Mouse (Mus musculus) Patski (cell line): ENCODE measurements around the gene Ntm. TPM values are rescaled to one million over a fixed set of nuclear protein-coding genes. Genes with fewer than 3 reads are reported as not detected.
A peak's percentile ranks its signal among the peaks of the same experiment; 100 is the strongest.

Experiments
- ATAC-seq: fragments of 100-300 bp; one replicate; pipeline ENCODE4 v1.8.0; 2021
- CTCF ChIA-PET: fragments of 350-600 bp; sonication (Branson Sonifier 250); formaldehyde crosslinking; loops from one replicate; lab custom pipeline; 2022; ENCODE audit warnings: inconsistent platforms; lab: Charles Lee
- POLR2A ChIA-PET: fragments of 350-600 bp; sonication (Branson Sonifier 250); formaldehyde crosslinking; loops from one replicate; lab custom pipeline; 2022; ENCODE audit warnings: antibody characterized with exemption, inconsistent platforms; lab: Charles Lee
- DNase-seq: peaks from one replicate; pipeline ENCODE4 v3.0.0-alpha.2; 2011; ENCODE audit warnings: low read depth, low spot score
- H3K27me3 ChIP-seq: fragments of 371-371 bp; one replicate; pipeline ENCODE4 v1.5.1; 2021
- CTCF ChIP-seq: fragments of 100-300 bp; IDR thresholded peaks from one replicate; pipeline ENCODE4 v1.5.1; 2021
- in situ Hi-C: fragments of 300-500 bp; cut with MboI; formaldehyde crosslinking; loops from 3 replicates; pipeline ENCODE4 v1.11.1; 2018; ENCODE audit warnings: low pct_unique_long_range_greater_than_20kb, mixed read lengths
- polyA plus RNA-seq: library from polyadenylated mRNA; unstranded; gene quantifications from one replicate; pipeline ENCODE4 v1.2.3, GENCODE M21; 2021

Ntm gene
- polyA plus RNA-seq, 1 experiment from 2014 or later: 13.4 TPM

DNA sequence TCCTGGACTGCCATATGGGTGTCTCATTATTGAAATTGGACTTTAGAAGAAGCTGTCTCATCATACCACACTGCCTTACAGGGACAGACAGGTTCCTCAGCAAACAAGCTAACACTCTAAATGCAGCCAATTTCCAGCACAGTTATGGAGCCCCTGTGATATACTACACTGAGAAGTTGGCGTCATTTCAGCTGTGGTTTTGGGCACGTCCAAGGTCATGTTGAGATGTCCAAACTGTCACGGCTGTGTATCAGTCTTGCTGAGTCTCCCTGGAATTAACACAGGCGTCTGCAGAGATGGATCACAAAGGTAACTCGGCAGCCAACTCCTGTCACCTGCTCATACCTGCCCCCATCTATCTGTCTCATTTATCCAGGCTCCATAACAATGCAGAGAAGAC lies 779.9 kb downstream of the Ntm start:
- H3K27me3 ChIP-seq: no peaks in the 10 kb centered on the region
- in situ Hi-C loops: no loop called here
- ATAC-seq (no peak), DNase-seq (no peak)
- POLR2A ChIA-PET: no interaction called here
- no peak for TF ChIP-seq CTCF
- CTCF ChIA-PET: no interaction called here

GRCm38 (mm10) chr9:29181661-29182060 lies 781.3 kb downstream of the Ntm start:
- no peak for DNase-seq
- no peak for ATAC-seq
- POLR2A ChIA-PET: no interaction called here
- in situ Hi-C loops: no loop called here
- CTCF ChIA-PET: no interaction called here
- H3K27me3 ChIP-seq: no peaks in the 10 kb centered on the region
- no peak for TF ChIP-seq CTCF

- TF ChIP-seq CTCF: no peak
- no peak for DNase-seq
- ATAC-seq: no peak
- in situ Hi-C loops: no loop called here
- POLR2A ChIA-PET: no interaction called here
- CTCF ChIA-PET: no interaction called here
- H3K27me3 ChIP-seq: no peaks in the 10 kb centered on the region
Measured at GRCm38 (mm10) chr9:29165731-29166130, 797.2 kb downstream of the Ntm start.

GRCm38 (mm10) chr9:29161059-29161642 lies 801.8 kb downstream of the Ntm start:
- DNase-seq (no peak), ATAC-seq (no peak)
- no peaks in the 10 kb centered on the region for H3K27me3 ChIP-seq
- in situ Hi-C loops: no loop called here
- POLR2A ChIA-PET: no interaction called here
- TF ChIP-seq CTCF: no peak
- CTCF ChIA-PET: no interaction called here

DNA sequence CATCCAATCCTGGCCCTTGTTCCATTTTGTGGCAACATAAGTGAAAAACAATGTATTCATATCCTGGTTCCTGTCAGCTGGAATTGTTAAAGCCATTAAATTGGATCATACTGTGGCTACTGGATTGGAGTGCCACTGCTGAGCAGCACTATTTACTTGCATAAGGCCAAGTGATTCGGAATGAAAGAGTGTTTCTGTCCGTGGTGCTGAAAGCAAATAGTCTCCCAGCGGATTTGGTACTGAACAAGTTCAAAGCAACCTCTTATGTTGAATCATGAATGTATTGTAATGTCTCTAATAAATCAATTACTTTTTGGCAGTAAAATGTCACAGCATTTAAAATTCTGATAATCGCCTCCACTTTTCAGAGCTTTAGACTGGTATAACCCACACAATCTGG lies 817.0 kb downstream of the Ntm start:
- TF ChIP-seq CTCF: no peak
- ChIA-PET POLR2A (no interaction called here), CTCF (no interaction called here)
- ATAC-seq (no peak), DNase-seq (peak; percentile 19)
- no peaks in the 10 kb centered on the region for H3K27me3 ChIP-seq
- in situ Hi-C loops: no loop called here

GRCm38 (mm10) chr9:29136039-29136438 lies 826.9 kb downstream of the Ntm start:
- no peaks in the 10 kb centered on the region for H3K27me3 ChIP-seq
- ChIA-PET CTCF (no interaction called here), POLR2A (no interaction called here)
- TF ChIP-seq CTCF: no peak
- no peak for DNase-seq
- no peak for ATAC-seq
- in situ Hi-C loops: no loop called here

DNA sequence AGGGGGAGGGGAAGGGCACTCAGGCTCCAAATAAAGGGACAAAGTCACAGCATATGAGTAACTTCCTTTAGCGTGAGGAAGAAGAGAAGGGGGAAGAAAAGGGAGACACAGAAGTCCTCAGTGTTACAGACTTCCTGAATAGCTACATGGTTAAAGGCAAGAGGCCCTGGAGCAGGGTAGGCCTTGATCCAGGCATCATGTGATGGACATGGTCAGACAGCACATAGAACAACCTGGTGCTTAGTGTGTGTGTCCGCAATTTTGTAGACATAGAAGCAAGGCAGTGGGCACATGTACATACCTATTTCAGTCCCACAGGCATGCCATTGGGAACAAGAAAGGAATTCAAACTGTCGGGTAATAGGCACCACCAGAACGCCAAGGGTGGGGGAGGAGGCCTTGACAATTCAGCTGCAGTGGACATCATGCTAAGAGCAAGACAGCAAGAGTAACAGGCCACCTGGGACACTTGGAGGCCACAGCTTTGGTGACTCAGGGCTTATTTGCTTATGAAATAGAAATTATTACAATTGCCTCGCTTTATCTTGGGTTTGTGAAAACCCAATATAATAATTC lies 832.1 kb downstream of the Ntm start:
- DNase-seq (no peak), ATAC-seq (no peak)
- CTCF ChIA-PET: no interaction called here
- no peaks in the 10 kb centered on the region for H3K27me3 ChIP-seq
- POLR2A ChIA-PET: no interaction called here
- TF ChIP-seq CTCF: no peak
- in situ Hi-C loops: no loop called here

DNA sequence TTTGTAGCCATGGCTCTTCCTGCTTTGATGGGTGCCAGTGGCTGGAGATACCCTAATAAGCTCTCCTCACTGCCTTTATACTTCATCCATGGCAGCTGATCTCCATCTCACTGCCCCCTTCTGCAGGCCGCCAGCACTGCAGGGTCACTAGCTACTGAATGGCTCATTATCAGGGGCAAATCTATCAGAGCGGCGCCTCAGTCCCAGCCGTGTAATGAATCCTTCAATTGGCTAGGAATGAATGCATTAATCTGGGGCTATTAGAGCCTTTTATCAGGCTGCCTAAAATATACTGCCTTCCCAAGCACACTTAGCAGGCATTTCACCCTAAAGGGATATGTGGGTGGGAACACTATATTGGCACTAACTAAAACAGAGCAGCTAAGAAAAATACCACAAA lies 832.6 kb downstream of the Ntm start:
- CTCF ChIA-PET: no interaction called here
- DNase-seq: no peak
- POLR2A ChIA-PET: no interaction called here
- no peaks in the 10 kb centered on the region for H3K27me3 ChIP-seq
- in situ Hi-C loops: no loop called here
- no peak for ATAC-seq
- TF ChIP-seq CTCF: no peak

GRCm38 (mm10) chr9:29128416-29128815 lies 834.5 kb downstream of the Ntm start:
- ChIA-PET CTCF (no interaction called here), POLR2A (no interaction called here)
- ATAC-seq (no peak), DNase-seq (no peak)
- in situ Hi-C loops: no loop called here
- no peaks in the 10 kb centered on the region for H3K27me3 ChIP-seq
- no peak for TF ChIP-seq CTCF

DNA sequence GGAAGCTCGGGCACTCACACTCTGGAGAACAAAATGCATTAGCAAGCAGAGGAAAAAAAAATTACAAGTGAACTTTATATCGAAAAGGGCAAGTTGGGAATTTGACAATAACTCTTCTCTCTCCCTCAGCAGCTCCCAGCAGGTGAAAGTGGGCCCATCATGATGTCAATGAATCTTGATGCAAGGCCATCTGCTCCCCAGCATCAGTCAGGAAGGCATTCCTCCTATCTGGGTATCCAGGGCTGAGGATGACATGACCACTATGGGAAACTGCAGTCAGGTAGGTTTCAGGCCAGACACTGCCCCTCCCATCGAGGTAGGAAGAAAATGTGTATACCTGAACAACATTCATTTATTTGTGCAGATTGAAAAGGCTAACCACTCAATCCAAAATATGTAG lies 838.5 kb downstream of the Ntm start:
- no peak for ATAC-seq
- in situ Hi-C loops: no loop called here
- TF ChIP-seq CTCF: no peak
- no peak for DNase-seq
- no peaks in the 10 kb centered on the region for H3K27me3 ChIP-seq
- CTCF ChIA-PET: no interaction called here
- POLR2A ChIA-PET: interaction anchor here (0.6 kb wide), 2 partner anchors 126 to 715 kb away, joined by 3 to 6 read pairs; no protein-coding TSS in a partner anchor

DNA sequence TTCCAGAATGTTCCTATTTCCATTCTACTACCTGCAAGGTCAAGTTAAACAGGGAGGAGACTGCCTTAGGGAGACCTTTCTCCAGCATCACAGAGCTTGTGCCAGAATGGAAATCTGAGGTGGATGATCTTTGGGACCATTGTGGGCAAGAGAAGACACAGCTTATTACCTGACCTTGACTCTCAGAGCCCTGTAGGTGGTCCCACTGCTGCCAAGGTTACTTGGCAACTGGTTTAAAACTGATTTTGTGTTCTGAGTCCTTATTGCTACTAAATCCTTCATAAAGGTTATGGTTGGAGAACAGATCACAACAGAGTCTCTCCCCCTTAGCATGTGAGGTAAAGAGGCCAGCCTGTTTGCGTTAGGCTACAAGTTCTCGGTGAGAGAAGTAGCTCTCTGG lies 839.1 kb downstream of the Ntm start:
- DNase-seq (no peak), ATAC-seq (no peak)
- no peaks in the 10 kb centered on the region for H3K27me3 ChIP-seq
- in situ Hi-C loops: no loop called here
- CTCF ChIA-PET: no interaction called here
- POLR2A ChIA-PET: interaction anchor here (0.6 kb wide), 1 partner anchor 714 kb away, joined by 6 read pairs; no protein-coding TSS in a partner anchor
- TF ChIP-seq CTCF: no peak
